Mouse (Mus musculus): ENCODE results near the gene Col8a2. TPM values are rescaled to one million over a fixed set of nuclear protein-coding genes. Genes with fewer than 3 reads are reported as not detected.

The Col8a2 gene
- polyA plus RNA-seq, 1 experiment = 0.52 TPM

GRCm38 (mm10) chr4:126252411-126253237 is 34.0 kb upstream of the Col8a2 start:
- H3K27ac ChIP-seq (ENCODE audit: insufficient read depth, low read length) = peak overlapping the region; percentile 81
- H3K4me1 ChIP-seq (ENCODE audit: control insufficient read depth, insufficient read depth, low read length) = peaks cover 27% of the 10 kb centered on the region
- TF ChIP-seq POLR2A (IDR thresholded peaks at IDR 0.05; ENCODE audit: extremely low read depth, insufficient read depth, low read length) (no peak), CTCF (IDR thresholded peaks at IDR 0.05; ENCODE audit: extremely low read depth, insufficient read depth, low read length) (no peak)
- H3K4me3 ChIP-seq (ENCODE audit: insufficient read depth, low read length) = peak overlapping the region; percentile 7; the same call in 1 of the 2 replicates

GRCm38 (mm10) chr4:126253637-126254272 is 32.8 kb upstream of the Col8a2 start:
- H3K4me1 ChIP-seq (ENCODE audit: control insufficient read depth, insufficient read depth, low read length) = peaks cover 22% of the 10 kb centered on the region
- peak overlapping the region; percentile 38; the same call in 1 of the 2 replicates for H3K27ac ChIP-seq (ENCODE audit: insufficient read depth, low read length)
- no peak for TF ChIP-seq CTCF (IDR thresholded peaks at IDR 0.05; ENCODE audit: extremely low read depth, insufficient read depth, low read length)
- TF ChIP-seq POLR2A (IDR thresholded peaks at IDR 0.05; ENCODE audit: extremely low read depth, insufficient read depth, low read length) = no peak
- H3K4me3 ChIP-seq (ENCODE audit: insufficient read depth, low read length) = peak overlapping the region; percentile 98

GRCm38 (mm10) chr4:126254315-126255112 is 32.1 kb upstream of the Col8a2 start:
- TF ChIP-seq CTCF (IDR thresholded peaks at IDR 0.05; ENCODE audit: extremely low read depth, insufficient read depth, low read length) (no peak), POLR2A (IDR thresholded peaks at IDR 0.05; ENCODE audit: extremely low read depth, insufficient read depth, low read length) (peak; percentile 52)
- H3K4me3 ChIP-seq (ENCODE audit: insufficient read depth, low read length) = peak overlapping the region; percentile 98
- H3K27ac ChIP-seq (ENCODE audit: insufficient read depth, low read length) = peak overlapping the region; percentile 70
- H3K4me1 ChIP-seq (ENCODE audit: control insufficient read depth, insufficient read depth, low read length) = peaks cover 22% of the 10 kb centered on the region

GRCm38 (mm10) chr4:126255113-126256001 is 31.2 kb upstream of the Col8a2 start:
- TF ChIP-seq CTCF (IDR thresholded peaks at IDR 0.05; ENCODE audit: extremely low read depth, insufficient read depth, low read length) (no peak), POLR2A (IDR thresholded peaks at IDR 0.05; ENCODE audit: extremely low read depth, insufficient read depth, low read length) (no peak)
- Histone ChIP-seq H3K27ac (ENCODE audit: insufficient read depth, low read length) (peak overlapping the region; percentile 100), H3K4me1 (ENCODE audit: control insufficient read depth, insufficient read depth, low read length) (peaks cover 22% of the 10 kb centered on the region), H3K4me3 (ENCODE audit: insufficient read depth, low read length) (peak overlapping the region; percentile 98)

GRCm38 (mm10) chr4:126256131-126256791 is 30.3 kb upstream of the Col8a2 start, which contains the start of gene Map7d1:
Gene Map7d1 (minus strand): TSS chr4:126256343.
- Histone ChIP-seq H3K4me1 (ENCODE audit: control insufficient read depth, insufficient read depth, low read length) (peaks cover 19% of the 10 kb centered on the region), H3K27ac (ENCODE audit: insufficient read depth, low read length) (peak within 1 kb of the TSS; percentile 100), H3K4me3 (ENCODE audit: insufficient read depth, low read length) (peak within 1 kb of the TSS; percentile 98)
- TF ChIP-seq CTCF (IDR thresholded peaks at IDR 0.05; ENCODE audit: extremely low read depth, insufficient read depth, low read length) (no peak), POLR2A (IDR thresholded peaks at IDR 0.05; ENCODE audit: extremely low read depth, insufficient read depth, low read length) (peak; percentile 91)

- H3K4me3 ChIP-seq (ENCODE audit: insufficient read depth, low read length) = peak overlapping the region; percentile 98
- peak overlapping the region; percentile 32 for H3K27ac ChIP-seq (ENCODE audit: insufficient read depth, low read length)
- TF ChIP-seq POLR2A (IDR thresholded peaks at IDR 0.05; ENCODE audit: extremely low read depth, insufficient read depth, low read length) (no peak), CTCF (IDR thresholded peaks at IDR 0.05; ENCODE audit: extremely low read depth, insufficient read depth, low read length) (no peak)
- H3K4me1 ChIP-seq (ENCODE audit: control insufficient read depth, insufficient read depth, low read length) = peaks cover 14% of the 10 kb centered on the region
These were observed 29.4 kb upstream of the Col8a2 start for GRCm38 (mm10) chr4:126256967-126257881.

GRCm38 (mm10) chr4:126259063-126259462 is 27.5 kb upstream of the Col8a2 start:
- H3K4me3 ChIP-seq (ENCODE audit: insufficient read depth, low read length) = no peak overlapping the region
- H3K27ac ChIP-seq (ENCODE audit: insufficient read depth, low read length) = 0 out of 2 replicates have a peak overlapping the region, but pooled peaks have one; percentile 26
- H3K4me1 ChIP-seq (ENCODE audit: control insufficient read depth, insufficient read depth, low read length) = peaks cover 10% of the 10 kb centered on the region; the same call in 1 of the 2 replicates
- TF ChIP-seq POLR2A (IDR thresholded peaks at IDR 0.05; ENCODE audit: extremely low read depth, insufficient read depth, low read length) (no peak), CTCF (IDR thresholded peaks at IDR 0.05; ENCODE audit: extremely low read depth, insufficient read depth, low read length) (no peak)

Measured in cortical plate, adult 2 months (tissue).